8 mouse cellular contexts compared by ENCODE assay signal in genomic region chr9:51008841-51009655, GRCm38 (mm10). TPM values are rescaled to one million over a fixed set of nuclear protein-coding genes. Genes with fewer than 3 reads are reported as not detected.
DNase-seq lines count a peak whose midpoint lies in the region; ATAC-seq lines count a peak whose summit lies in the region.

Gene Sik2 (minus strand): TSS chr9:51009073.

- ATAC-seq in hindbrain, embryonic 11.5 days (ENCODE audit: low FRiP score), result peak; percentile 97

- no peaks in the 10 kb centered on the region for H3K4me1 ChIP-seq in hindbrain, embryonic 11.5 days (replicated peaks; ENCODE audit: control insufficient read depth, insufficient read depth, low read length)

- peak within 1 kb of the TSS; percentile 82 for H3K9ac ChIP-seq in hindbrain, embryonic 11.5 days (ENCODE audit: low read depth, low read length)

- H3K4me2 ChIP-seq in hindbrain, embryonic 11.5 days (replicated peaks; ENCODE audit: low read depth, low read length), result peak within 1 kb of the TSS; percentile 49

- H3K27ac ChIP-seq in hindbrain, embryonic 11.5 days (ENCODE audit: low read depth, low read length), result peak within 1 kb of the TSS; percentile 56

- no peaks in the 10 kb centered on the region for H3K36me3 ChIP-seq in hindbrain, embryonic 11.5 days (ENCODE audit: control insufficient read depth, insufficient read depth, low read length)

- under 1% methylated on average over 43 of the region's 85 CpGs for WGBS in hindbrain, embryonic 11.5 days

- peak within 1 kb of the TSS; percentile 83 for H3K4me3 ChIP-seq in hindbrain, embryonic 11.5 days (ENCODE audit: low read depth, low read length)

- H3K27me3 ChIP-seq in hindbrain, embryonic 11.5 days (ENCODE audit: control insufficient read depth, insufficient read depth, low read length), result no peaks in the 10 kb centered on the region

- no peaks in the 10 kb centered on the region for H3K9me3 ChIP-seq in hindbrain, embryonic 11.5 days (ENCODE audit: control insufficient read depth, low read length)

- peak; percentile 94 for DNase-seq in MN1 (ENCODE audit: low spot score)
- DNase-seq in cerebellum, adult 9-10 months, result peak; percentile 87
- DNase-seq in frontal cortex, adult 2 months (ENCODE audit: extremely low spot score in 1 of 2, low spot score in 1 of 2), result peak; percentile 55 to 82
- peak; percentile 98 for DNase-seq in hindbrain, embryonic 11.5 days (ENCODE audit: low spot score)
- peak; percentile 82 to 85 for DNase-seq in layer of hippocampus, postnatal 14 days (ENCODE audit: low spot score in 2 of 2)
- peak; percentile 92 for DNase-seq in lung, postnatal 14 days
- peak; percentile 86 for DNase-seq in retina, adult 2 months (ENCODE audit: low read depth, low spot score)
- peak; percentile 91 to 93 for DNase-seq in thymus, postnatal 36 days

RNA-seq across cellular contexts. Expression of gene Sik2, which starts in this region (rescaled TPM):
- 18.0 and 22.4 TPM in 2 replicates for polyA plus RNA-seq in frontal cortex, adult 2 months (2012; rRNA removed)
- polyA plus RNA-seq in hindbrain, embryonic 11.5 days (2014; fragmentation: Nextera tagmentation; extraction: Ambion mirVana), result 14.3 and 15.0 TPM in 2 replicates
- total RNA-seq in layer of hippocampus, postnatal 14 days (2021), result 10 to 100 TPM; 34.6 to 42.5 TPM

Comparison
In these comparisons a context has a peak if more than half of its experiments do, and no peak if none do; other contexts are left out.
1. Peak in every context shown above with its lines: DNase-seq, ATAC-seq, H3K4me3 ChIP-seq and H3K27ac ChIP-seq.